Mouse (Mus musculus) liver, embryonic 14.5 days (tissue): ENCODE data around the gene Cntnap2. TPM values are rescaled to one million over a fixed set of nuclear protein-coding genes. Genes with fewer than 3 reads are reported as not detected.

Experiments used
- ATAC-seq: fragments of 200-750 bp; cut with Nextera tagmentation; 2 replicates; pipeline ENCODE4 v1.8.0; 2017; ENCODE audit warnings: moderate number of reproducible peaks, mild to moderate bottlenecking, moderate library complexity; ENCODE audit not compliant: insufficient read depth
- DNase-seq, 3 experiments: peaks; one replicate each; pipeline ENCODE4 v3.0.0-alpha.2; 2012 to 2013; ENCODE audit warnings: low read depth in 3 of 3, low spot score in 3 of 3
- H3K27ac ChIP-seq: fragments of 300-500 bp; sonication (generic); 2 replicates; pipeline ENCODE4 v1.5.1; 2014; ENCODE audit warnings: moderate library complexity, mild to moderate bottlenecking, control low read depth, inconsistent platforms
- H3K27me3 ChIP-seq: fragments of 300-500 bp; sonication (generic); 2 replicates; pipeline ENCODE4 v1.6.1; 2014; ENCODE audit warnings: mild to moderate bottlenecking, low read length, moderate library complexity; ENCODE audit not compliant: control insufficient read depth, insufficient read depth
- H3K36me3 ChIP-seq: fragments of 300-500 bp; sonication (generic); replicated peaks from 2 replicates; pipeline ENCODE4 v1.6.1; 2014; ENCODE audit warnings: low read depth; ENCODE audit not compliant: control insufficient read depth, insufficient read depth
- H3K4me1 ChIP-seq, 2 experiments: fragments of 200-500 bp in 1 of 2; fragments of 300-500 bp in 1 of 2; sonication (generic) in 1 of 2; replicated peaks; 2 replicates each; pipeline ENCODE4 v1.6.1; 2012 to 2014; ENCODE audit warnings: antibody characterized with exemption in 1 of 2, inconsistent platforms in 1 of 2, low read length in 1 of 2; ENCODE audit not compliant: control insufficient read depth in 2 of 2, insufficient read depth in 2 of 2
- H3K4me2 ChIP-seq: fragments of 300-500 bp; sonication (generic); 2 replicates; pipeline ENCODE4 v1.6.1; 2014; ENCODE audit warnings: low read depth, mild to moderate bottlenecking, control low read depth, moderate library complexity
- H3K4me3 ChIP-seq, 2 experiments: fragments of 200-500 bp in 1 of 2; fragments of 300-500 bp in 1 of 2; sonication (generic) in 1 of 2; 2 replicates each; pipeline ENCODE4 v1.5.1; 2012 to 2014; ENCODE audit warnings: low read depth in 2 of 2, low read length in 2 of 2, mild to moderate bottlenecking in 2 of 2, control low read depth in 1 of 2, inconsistent platforms in 1 of 2, moderate library complexity in 1 of 2; ENCODE audit not compliant: insufficient read depth in 1 of 2
- H3K9ac ChIP-seq: fragments of 300-500 bp; sonication (generic); replicated peaks from 2 replicates; pipeline ENCODE4 v1.6.1; 2014; ENCODE audit warnings: mild to moderate bottlenecking, control low read depth, moderate library complexity
- H3K9me3 ChIP-seq: fragments of 300-500 bp; sonication (generic); 2 replicates; pipeline ENCODE4 v1.6.1; 2016; ENCODE audit warnings: low read length, mixed read lengths; ENCODE audit not compliant: control insufficient read depth
- CTCF ChIP-seq: IDR thresholded peaks from 2 replicates; pipeline ENCODE4 v1.5.1; 2016; ENCODE audit warnings: antibody characterized with exemption, low read depth, control low read depth
- EP300 ChIP-seq: IDR thresholded peaks from 2 replicates; pipeline ENCODE4 v1.6.1; 2016; ENCODE audit warnings: antibody characterized with exemption, low read depth
- WGBS: fragments of 180-500 bp; shearing (Covaris S2); extraction: QIAGEN DNeasy Blood & Tissue Kit; methylation state at CpG from one replicate; pipeline ENCODE4 v1.1.7; 2014; ENCODE audit not compliant: insufficient replicate concordance; 5-methylcytosine and 5-hydroxymethylcytosine counted together
- polyA plus RNA-seq, 2 experiments: library from polyadenylated mRNA; depleted of rRNA in 1 of 2; stranded (reverse) in 1 of 2; unstranded in 1 of 2; fragments of >200 nt; fragmentation: Nextera tagmentation in 1 of 2; extraction: Ambion mirVana in 1 of 2; gene quantifications; 2 replicates each; pipeline versions ENCODE4 v1.2.1 to v1.2.3; 2012 to 2014

Gene Cntnap2
- polyA plus RNA-seq, 2 experiments, result 0.38 to 0.39 TPM

DNA sequence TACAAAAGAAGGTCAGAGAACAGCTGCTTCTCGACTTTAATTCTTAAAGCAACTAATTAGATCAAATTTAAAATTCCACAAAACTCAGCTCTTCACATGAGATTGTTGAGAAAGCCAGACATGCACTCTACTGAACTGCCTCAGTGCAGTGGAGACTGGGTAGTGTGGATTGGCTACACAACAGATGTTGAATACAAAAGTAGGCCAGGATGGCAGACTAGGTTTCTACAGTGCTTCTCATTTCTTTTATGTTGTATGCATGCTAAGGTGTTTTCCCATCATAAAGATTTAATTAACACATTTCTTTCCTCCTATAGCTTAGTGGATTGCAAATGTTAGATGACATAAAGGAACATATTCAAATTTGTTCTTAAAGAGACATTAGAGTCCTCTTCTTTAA lies 198.9 kb downstream of the Cntnap2 start:
- no peaks in the 10 kb centered on the region for H3K9me3 ChIP-seq
- H3K9ac ChIP-seq, result no peak overlapping the region
- no peak overlapping the region for H3K27ac ChIP-seq
- H3K4me1 ChIP-seq, result no peaks in the 10 kb centered on the region
- ATAC-seq (no peak), DNase-seq (no peak)
- TF ChIP-seq CTCF (no peak), EP300 (no peak)
- WGBS, result 38% methylated on average over 1 of the region's 1 CpGs
- H3K36me3 ChIP-seq, result no peaks in the 10 kb centered on the region
- H3K27me3 ChIP-seq, result no peaks in the 10 kb centered on the region
- H3K4me3 ChIP-seq, result no peak overlapping the region
- H3K4me2 ChIP-seq, result no peak overlapping the region

DNA sequence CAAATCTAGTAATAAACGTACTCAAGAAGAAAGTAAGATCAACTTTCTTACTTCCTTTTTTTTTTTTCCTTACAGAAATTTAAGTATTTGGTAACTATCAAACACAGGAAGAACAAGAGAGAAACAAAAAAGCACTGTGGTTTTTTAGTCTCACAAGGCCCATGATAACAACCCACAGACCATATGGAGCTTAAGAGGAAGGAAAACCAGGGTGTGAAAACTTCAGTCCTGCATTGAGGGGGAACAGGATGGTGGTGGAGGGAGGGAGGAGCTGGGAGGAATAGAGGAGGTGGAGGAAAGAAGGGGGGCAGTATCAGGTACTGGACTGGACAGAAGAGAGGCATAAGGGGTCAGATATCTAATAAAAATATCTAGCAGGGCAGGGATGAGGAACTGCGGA lies 212.4 kb downstream of the Cntnap2 start:
- 7% methylated on average over 2 of the region's 2 CpGs for whole genome bisulfite sequencing
- H3K4me1 ChIP-seq, result no peaks in the 10 kb centered on the region
- no peak overlapping the region for H3K4me3 ChIP-seq
- TF ChIP-seq CTCF (no peak), EP300 (no peak)
- ATAC-seq (no peak), DNase-seq (peak in 1 of 3 experiments; percentile 1)
- no peaks in the 10 kb centered on the region for H3K36me3 ChIP-seq
- no peak overlapping the region for H3K9ac ChIP-seq
- H3K27me3 ChIP-seq, result no peaks in the 10 kb centered on the region
- no peak overlapping the region for H3K4me2 ChIP-seq
- H3K27ac ChIP-seq, result no peak overlapping the region
- H3K9me3 ChIP-seq, result no peaks in the 10 kb centered on the region

DNA sequence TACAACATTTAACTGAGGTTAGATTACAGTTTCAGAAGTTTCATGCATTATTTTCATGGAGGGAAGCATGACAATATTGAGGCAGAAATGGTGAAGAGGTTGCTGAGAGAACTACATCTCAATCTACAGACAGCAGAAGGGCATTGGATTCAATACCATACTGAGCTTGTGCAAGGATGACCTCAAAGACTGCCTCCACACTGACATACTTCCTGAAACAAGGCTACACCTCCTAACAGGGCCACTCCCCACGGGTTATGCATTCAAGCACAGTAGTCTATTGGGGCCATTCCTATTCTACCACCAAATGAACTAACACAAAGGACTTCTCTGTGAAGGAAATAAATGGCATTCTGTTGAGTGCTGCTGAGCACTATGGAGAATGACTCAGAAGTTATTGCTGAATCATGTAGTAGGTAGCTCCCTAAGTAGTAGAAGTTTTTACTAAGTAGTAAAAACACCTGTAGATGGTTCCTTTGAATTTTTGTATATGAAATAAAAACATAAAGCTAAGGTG lies 214.2 kb downstream of the Cntnap2 start:
- H3K4me2 ChIP-seq, result no peak overlapping the region
- WGBS, result 29% methylated on average over 1 of the region's 1 CpGs
- H3K4me3 ChIP-seq, result no peak overlapping the region
- no peaks in the 10 kb centered on the region for H3K27me3 ChIP-seq
- H3K9ac ChIP-seq, result no peak overlapping the region
- no peaks in the 10 kb centered on the region for H3K36me3 ChIP-seq
- no peak for ATAC-seq
- no peak for DNase-seq
- TF ChIP-seq CTCF (no peak), EP300 (no peak)
- H3K4me1 ChIP-seq, result no peaks in the 10 kb centered on the region
- no peaks in the 10 kb centered on the region for H3K9me3 ChIP-seq
- no peak overlapping the region for H3K27ac ChIP-seq

DNA sequence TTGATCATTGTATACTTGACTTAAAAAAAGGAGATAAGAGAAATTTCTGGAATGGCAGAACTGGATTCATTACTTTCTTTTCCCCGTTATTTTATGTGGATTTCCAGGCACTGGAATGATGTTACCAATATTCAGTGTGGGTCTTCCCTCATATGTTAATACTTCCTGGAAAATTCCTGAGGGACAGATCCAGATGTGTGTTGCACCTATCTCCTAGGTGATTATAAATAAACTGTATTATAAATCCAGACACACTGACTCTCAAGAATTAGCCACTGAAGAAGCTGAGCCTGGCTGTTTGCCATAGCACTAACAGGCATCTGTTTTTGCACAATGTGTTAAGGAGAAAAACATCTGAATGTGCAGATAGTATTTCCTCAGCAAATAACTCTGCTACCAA lies 231.0 kb downstream of the Cntnap2 start:
- ATAC-seq (no peak), DNase-seq (no peak)
- H3K9me3 ChIP-seq, result no peaks in the 10 kb centered on the region
- no peak for TF ChIP-seq EP300
- TF ChIP-seq CTCF, result no peak
- no peak overlapping the region for H3K4me3 ChIP-seq
- H3K27ac ChIP-seq, result no peak overlapping the region
- 57% methylated on average over 1 of the region's 1 CpGs for WGBS
- no peaks in the 10 kb centered on the region for H3K4me1 ChIP-seq
- no peaks in the 10 kb centered on the region for H3K27me3 ChIP-seq
- H3K9ac ChIP-seq, result no peak overlapping the region
- no peaks in the 10 kb centered on the region for H3K36me3 ChIP-seq
- no peak overlapping the region for H3K4me2 ChIP-seq

DNA sequence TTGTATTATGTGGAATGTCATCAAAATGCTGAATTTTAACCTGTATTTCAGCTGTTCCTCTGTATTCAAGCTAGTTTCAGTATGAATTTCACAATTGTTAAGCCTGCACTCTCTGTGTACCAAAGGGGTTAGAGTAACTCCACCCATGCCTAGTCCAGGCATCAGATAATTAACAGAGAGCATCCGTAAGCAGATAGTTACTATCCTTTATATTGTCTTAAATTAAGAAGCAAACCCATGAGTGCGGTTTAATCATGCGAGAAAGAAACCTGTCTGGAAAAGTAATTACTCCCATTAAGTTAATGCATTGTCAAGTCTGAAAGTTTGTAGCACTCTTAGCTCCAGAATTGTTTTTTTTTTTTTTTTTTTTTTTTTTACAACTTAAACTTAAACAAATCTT lies 258.3 kb downstream of the Cntnap2 start:
- DNase-seq (no peak), ATAC-seq (no peak)
- H3K27me3 ChIP-seq, result no peaks in the 10 kb centered on the region
- H3K4me3 ChIP-seq, result no peak overlapping the region
- no peak overlapping the region for H3K27ac ChIP-seq
- no peak overlapping the region for H3K4me2 ChIP-seq
- no peaks in the 10 kb centered on the region for H3K9me3 ChIP-seq
- H3K9ac ChIP-seq, result no peak overlapping the region
- WGBS, result 71% methylated on average over 3 of the region's 3 CpGs
- no peaks in the 10 kb centered on the region for H3K4me1 ChIP-seq
- no peak for TF ChIP-seq EP300
- no peak for TF ChIP-seq CTCF
- H3K36me3 ChIP-seq, result no peaks in the 10 kb centered on the region
